Mouse (Mus musculus): ENCODE measurements around the gene Mamdc4.

Gene Mamdc4

GRCm38 (mm10) chr2:25574579-25575431, at the start of gene Mamdc4, which contains the start of gene Phpt1:
Gene Mamdc4 (minus strand): TSS chr2:25574845.
Gene Phpt1 (minus strand): TSS chr2:25575224.
- peak; percentile 99 for DNase-seq

- DNase-seq: peak; percentile 94
Measured at GRCm38 (mm10) chr2:25621229-25622200, 46.9 kb upstream of the Mamdc4 start, which contains the start of gene Tmem141. Gene Tmem141 (minus strand): TSS chr2:25622005.

GRCm38 (mm10) chr2:25620852-25621228, 46.2 kb upstream of the Mamdc4 start:
- no peak for DNase-seq

GRCm38 (mm10) chr2:25620386-25620785, 45.7 kb upstream of the Mamdc4 start:
- DNase-seq: no peak

- DNase-seq: no peak
Measured at GRCm38 (mm10) chr2:25617578-25617977, 42.9 kb upstream of the Mamdc4 start, which contains the start of gene Ccdc183. Gene Ccdc183 (minus strand): TSS chr2:25617678.

GRCm38 (mm10) chr2:25616398-25616797, 41.8 kb upstream of the Mamdc4 start:
- DNase-seq: no peak

GRCm38 (mm10) chr2:25608671-25609070, 34.0 kb upstream of the Mamdc4 start:
- no peak for DNase-seq

- DNase-seq: peak; percentile 91
Measured at GRCm38 (mm10) chr2:25607761-25608622, 33.3 kb upstream of the Mamdc4 start, which contains the start of gene Rabl6. Gene Rabl6 (minus strand): TSS chr2:25608521.

- DNase-seq: no peak
Measured at GRCm38 (mm10) chr2:25602526-25602925, 27.9 kb upstream of the Mamdc4 start.

- no peak for DNase-seq
Measured at GRCm38 (mm10) chr2:25600037-25600436, 25.4 kb upstream of the Mamdc4 start.

- DNase-seq: no peak
Measured at GRCm38 (mm10) chr2:25598749-25599148, 24.1 kb upstream of the Mamdc4 start.

GRCm38 (mm10) chr2:25596765-25597510, 22.3 kb upstream of the Mamdc4 start:
- DNase-seq: no peak

- peak; percentile 61 for DNase-seq
Measured at GRCm38 (mm10) chr2:25591863-25592262, 17.2 kb upstream of the Mamdc4 start.

GRCm38 (mm10) chr2:25588227-25588907, 13.7 kb upstream of the Mamdc4 start:
- no peak for DNase-seq

- no peak for DNase-seq
Measured at GRCm38 (mm10) chr2:25587290-25587689, 12.6 kb upstream of the Mamdc4 start.

- DNase-seq: no peak
Measured at GRCm38 (mm10) chr2:25585601-25586000, 11.0 kb upstream of the Mamdc4 start.

- DNase-seq: no peak
Measured at GRCm38 (mm10) chr2:25584856-25585255, 10.2 kb upstream of the Mamdc4 start.

- no peak for DNase-seq
Measured at GRCm38 (mm10) chr2:25584152-25584551, 9.5 kb upstream of the Mamdc4 start.

GRCm38 (mm10) chr2:25583571-25583970, 8.9 kb upstream of the Mamdc4 start:
- DNase-seq: no peak

- DNase-seq: no peak
Measured at GRCm38 (mm10) chr2:25583120-25583481, 8.5 kb upstream of the Mamdc4 start.

All from kidney, adult 9 months (tissue).